Mouse (Mus musculus) midbrain, embryonic 11.5 days (tissue): ENCODE measurements around the gene Gm14295. TPM values are rescaled to one million over a fixed set of nuclear protein-coding genes. Genes with fewer than 3 reads are reported as not detected.
"Not testable (repeated sequence)": the region's sequence is repeated elsewhere in the genome, so short reads cannot be mapped to it uniquely, and the experiment has no call there.

Source experiments
- ATAC-seq: fragments of 200-750 bp; cut with Nextera tagmentation; 2 replicates; pipeline ENCODE4 v1.8.0; 2017; ENCODE audit warnings: moderate TSS enrichment, moderate library complexity; ENCODE audit not compliant: low FRiP score
- DNase-seq: peaks from one replicate; pipeline ENCODE4 v3.0.0; 2015; ENCODE audit warnings: low spot score; ENCODE audit errors: missing footprints
- H3K27ac ChIP-seq: fragments of 300-500 bp; sonication (generic); 2 replicates; pipeline ENCODE4 v1.5.1; 2014; ENCODE audit warnings: low read depth, low read length
- H3K27me3 ChIP-seq: fragments of 300-500 bp; sonication (generic); 2 replicates; pipeline ENCODE4 v1.6.1; 2014; ENCODE audit warnings: mild to moderate bottlenecking, low read length, moderate library complexity, mixed read lengths; ENCODE audit not compliant: control insufficient read depth, insufficient read depth
- H3K36me3 ChIP-seq: fragments of 300-500 bp; sonication (generic); 2 replicates; pipeline ENCODE4 v1.6.1; 2014; ENCODE audit warnings: mild to moderate bottlenecking, low read length, moderate library complexity, mixed read lengths; ENCODE audit not compliant: control insufficient read depth, insufficient read depth
- H3K4me1 ChIP-seq: fragments of 300-500 bp; sonication (generic); 2 replicates; pipeline ENCODE4 v1.6.1; 2014; ENCODE audit warnings: low read length; ENCODE audit not compliant: control insufficient read depth, insufficient read depth
- H3K4me2 ChIP-seq: fragments of 300-500 bp; sonication (generic); 2 replicates; pipeline ENCODE4 v1.6.1; 2014; ENCODE audit warnings: mild to moderate bottlenecking, moderate library complexity
- H3K4me3 ChIP-seq: fragments of 300-500 bp; sonication (generic); 2 replicates; pipeline ENCODE4 v1.5.1; 2014; ENCODE audit warnings: low read depth, low read length
- H3K9ac ChIP-seq: fragments of 300-500 bp; sonication (generic); 2 replicates; pipeline ENCODE4 v1.6.1; 2014; ENCODE audit warnings: low read length
- H3K9me3 ChIP-seq: fragments of 300-500 bp; sonication (generic); 2 replicates; pipeline ENCODE4 v1.6.1; 2016; ENCODE audit warnings: low read length; ENCODE audit not compliant: control insufficient read depth
- WGBS: fragments of 180-500 bp; shearing (Covaris S2); extraction: QIAGEN DNeasy Blood & Tissue Kit; methylation state at CpG from one replicate; pipeline ENCODE4 v1.1.7; 2014; 5-methylcytosine and 5-hydroxymethylcytosine counted together
- polyA plus RNA-seq: library from polyadenylated mRNA; unstranded; fragments of >200 nt; fragmentation: Nextera tagmentation; extraction: Ambion mirVana; gene quantifications from 2 replicates; pipeline ENCODE4 v1.2.1, GENCODE M21; 2014

The Gm14295 gene
- 11.2 and 13.2 TPM in 2 replicates for polyA plus RNA-seq

DNA sequence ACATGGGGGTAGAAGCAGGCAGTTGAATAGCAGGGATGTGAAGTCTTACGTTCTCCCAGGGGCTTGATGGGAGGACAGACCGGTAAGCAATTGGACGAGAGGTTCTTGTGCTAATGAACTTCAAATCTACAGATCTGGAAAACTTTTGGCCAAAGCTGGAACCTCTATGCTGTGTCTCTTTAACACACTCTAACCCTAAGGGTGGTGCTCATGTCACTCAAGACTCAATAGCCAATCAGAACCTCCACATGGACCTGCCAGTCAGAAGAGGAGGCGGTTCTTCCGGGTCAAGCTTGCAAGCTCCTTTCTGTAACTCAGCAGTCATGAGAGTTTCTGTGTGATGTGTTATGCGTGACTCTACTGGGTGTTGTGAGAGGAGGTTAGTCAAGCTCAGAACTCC, at the start of gene Gm14295:
Gm14295 (plus strand) TSS at position 301 of the 400 bp plus-strand sequence.
- Histone ChIP-seq H3K4me3 (peak within 1 kb of the TSS; percentile 27), H3K4me2 (peak within 1 kb of the TSS; percentile 22; the same call in 1 of the 2 replicates)
- H3K36me3 ChIP-seq, H3K9ac ChIP-seq, DNase-seq, H3K27ac ChIP-seq, H3K27me3 ChIP-seq, ATAC-seq, H3K4me1 ChIP-seq, H3K9me3 ChIP-seq: not testable (repeated sequence)
- no CpG with 5 or more reads among the region's 6 CpGs for WGBS

DNA sequence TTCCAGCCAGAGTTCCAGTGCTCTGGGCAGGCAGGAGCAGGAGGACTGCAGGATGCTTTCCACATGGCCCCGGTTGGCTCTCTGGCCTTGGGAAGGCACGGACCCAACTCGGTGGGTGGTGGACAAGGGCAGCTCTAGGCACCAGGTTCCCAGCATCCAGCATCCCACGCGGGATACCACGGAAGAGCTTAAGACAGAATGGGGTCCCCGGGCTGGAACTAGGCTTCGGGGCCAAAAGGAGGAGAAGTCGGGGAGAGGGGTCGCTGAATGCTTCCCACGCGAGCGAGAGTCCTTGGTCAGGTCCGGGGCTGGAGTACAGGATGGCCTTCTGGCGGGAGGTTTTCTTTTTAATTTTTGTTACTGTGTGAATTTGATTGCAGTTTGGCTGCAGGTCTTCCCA, 373 bp downstream of the Gm14295 start:
- not testable (repeated sequence) for H3K4me1 ChIP-seq, H3K9me3 ChIP-seq, ATAC-seq, H3K36me3 ChIP-seq, H3K9ac ChIP-seq, H3K27ac ChIP-seq, H3K27me3 ChIP-seq
- Histone ChIP-seq H3K4me2 (peak overlapping the region; percentile 22; the same call in 1 of the 2 replicates), H3K4me3 (peak overlapping the region; percentile 27)
- WGBS = 19% methylated on average over 13 of the region's 15 CpGs
- peak; percentile 49 for DNase-seq

DNA sequence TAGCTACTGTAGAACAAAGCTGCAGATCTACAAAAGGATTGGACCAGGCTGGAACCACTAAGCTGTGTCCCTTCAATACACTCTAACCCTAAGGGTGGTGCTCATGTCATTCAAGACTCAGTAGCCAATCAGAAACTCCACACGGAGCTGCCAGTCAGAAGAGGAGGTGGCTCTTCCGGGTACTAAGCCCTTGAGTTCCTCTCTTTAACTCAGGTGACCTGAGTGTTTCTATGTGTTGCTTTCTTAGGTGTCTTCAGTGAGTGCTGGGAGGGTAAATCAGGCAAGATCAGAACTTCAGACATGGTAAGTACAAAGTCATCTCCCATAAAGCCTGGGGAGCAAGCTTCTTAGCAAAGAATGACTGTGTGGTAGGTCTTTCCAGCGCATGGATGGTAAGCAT, 32.4 kb downstream of the Gm14295 start, which contains the start of gene Gm14408:
Gm14408 (plus strand) TSS at position 301 of the 400 bp plus-strand sequence.
- H3K36me3 ChIP-seq, H3K4me1 ChIP-seq, H3K4me3 ChIP-seq, ATAC-seq, H3K27me3 ChIP-seq, DNase-seq, H3K9me3 ChIP-seq, H3K4me2 ChIP-seq, H3K27ac ChIP-seq, H3K9ac ChIP-seq: not testable (repeated sequence)
- WGBS = 89% methylated on average over 1 of the region's 3 CpGs

Other genes with a start within 250 kb of the Gm14295 start
- 32.5 and 35.0 TPM in 2 replicates for gene Gm14308, start 162.3 kb upstream of the Gm14295 start, polyA plus RNA-seq
- gene Zfp973, start 128.1 kb upstream of the Gm14295 start, polyA plus RNA-seq = 10.0 and 11.3 TPM in 2 replicates
- gene Gm14305, start 90.3 kb upstream of the Gm14295 start, polyA plus RNA-seq = 38.8 and 39.9 TPM in 2 replicates
- not detected in 2 replicates for gene Gm14408, start 32.5 kb downstream of the Gm14295 start, polyA plus RNA-seq
- gene Gm14296, start 129.2 kb downstream of the Gm14295 start, polyA plus RNA-seq = 7.0 and 7.1 TPM in 2 replicates
- 9.4 and 9.8 TPM in 2 replicates for gene Gm14419, start 202.3 kb downstream of the Gm14295 start, polyA plus RNA-seq